Mouse (Mus musculus) urinary bladder, postnatal 10 days (tissue): Measurements from ENCODE around the gene Alms1.
"Not testable (repeated sequence)": the region's sequence is repeated elsewhere in the genome, so short reads cannot be mapped to it uniquely, and the experiment has no call there.

Experiments used
- DNase-seq: peaks from one replicate; pipeline ENCODE4 v3.0.0; 2022; ENCODE audit warnings: low spot score

Gene Alms1

GRCm38 (mm10) chr6:85587396-85588143 is at the start of gene Alms1:
TSS of gene Alms1 (plus strand) at chr6:85587531.
- DNase-seq = peak; percentile 78

GRCm38 (mm10) chr6:85543351-85544175 is 43.8 kb upstream of the Alms1 start:
- no peak for DNase-seq

GRCm38 (mm10) chr6:85544251-85544881 is 43.0 kb upstream of the Alms1 start:
- no peak for DNase-seq

- no peak for DNase-seq
Observed at GRCm38 (mm10) chr6:85547642-85548041, 39.7 kb upstream of the Alms1 start.

- no peak for DNase-seq
Observed at GRCm38 (mm10) chr6:85562374-85562773, 25.0 kb upstream of the Alms1 start.

- no peak for DNase-seq
Observed at GRCm38 (mm10) chr6:85572816-85573215, 14.5 kb upstream of the Alms1 start.

GRCm38 (mm10) chr6:85581688-85582087 is 5.6 kb upstream of the Alms1 start:
- no peak for DNase-seq

- no peak for DNase-seq
Observed at GRCm38 (mm10) chr6:85584612-85585011, 2.7 kb upstream of the Alms1 start.

- DNase-seq = no peak
Observed at GRCm38 (mm10) chr6:85586805-85587367, 445 bp upstream of the Alms1 start.

- DNase-seq = no peak
Observed at GRCm38 (mm10) chr6:85588164-85588563, 833 bp downstream of the Alms1 start.

- DNase-seq = no peak
Observed at GRCm38 (mm10) chr6:85588568-85588967, 1.2 kb downstream of the Alms1 start.

GRCm38 (mm10) chr6:85590116-85590515 is 2.8 kb downstream of the Alms1 start:
- DNase-seq = no peak

GRCm38 (mm10) chr6:85599310-85599709 is 12.0 kb downstream of the Alms1 start:
- DNase-seq = no peak

- DNase-seq = no peak
Observed at GRCm38 (mm10) chr6:85610511-85610910, 23.2 kb downstream of the Alms1 start.

GRCm38 (mm10) chr6:85620826-85621225 is 33.5 kb downstream of the Alms1 start:
- DNase-seq = no peak

GRCm38 (mm10) chr6:85621600-85621999 is 34.3 kb downstream of the Alms1 start:
- no peak for DNase-seq

- no peak for DNase-seq
Observed at GRCm38 (mm10) chr6:85624511-85624910, 37.2 kb downstream of the Alms1 start.

GRCm38 (mm10) chr6:85633165-85633564 is 45.8 kb downstream of the Alms1 start:
- no peak for DNase-seq

- no peak for DNase-seq
Observed at GRCm38 (mm10) chr6:85653244-85653643, 65.9 kb downstream of the Alms1 start.

- not testable (repeated sequence) for DNase-seq
Observed at GRCm38 (mm10) chr6:85701943-85702342, 114.6 kb downstream of the Alms1 start.

- DNase-seq = not testable (repeated sequence)
Observed at GRCm38 (mm10) chr6:85709206-85709605, 121.9 kb downstream of the Alms1 start.

GRCm38 (mm10) chr6:85709607-85710006 is 122.3 kb downstream of the Alms1 start:
- DNase-seq = not testable (repeated sequence)
